Mouse (Mus musculus) cerebellum, postnatal 14 days (tissue): ENCODE measurements around the gene Enah.

Experiments
- DNase-seq, 2 experiments: peaks; one replicate each; pipeline ENCODE4 v3.0.0; 2021; ENCODE audit warnings: mixed read lengths in 2 of 2

Gene Enah

GRCm38 (mm10) chr1:182027426-182027979, 7.7 kb upstream of the Enah start:
- no peak for DNase-seq

- no peak for DNase-seq
Measured at GRCm38 (mm10) chr1:182026821-182027220, 7.0 kb upstream of the Enah start.

DNA sequence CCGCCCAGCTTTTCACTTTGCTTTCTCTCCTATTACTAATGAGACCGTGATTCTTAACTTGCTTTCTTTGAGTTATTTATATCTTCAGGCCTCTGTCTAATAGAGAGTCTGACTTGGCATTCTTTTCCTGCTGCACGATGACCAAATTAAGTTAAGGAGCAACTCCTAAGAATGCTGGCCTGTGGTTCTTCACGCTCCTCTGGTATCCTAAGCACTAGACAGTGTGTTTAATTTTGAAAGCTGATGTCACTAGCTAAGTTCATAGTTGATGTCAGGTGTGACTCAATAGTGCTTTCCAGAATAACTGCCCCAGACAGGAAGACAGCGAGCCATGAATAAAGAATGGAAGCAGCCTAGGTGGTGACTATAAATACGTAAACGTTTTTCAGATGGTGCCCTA, 6.3 kb upstream of the Enah start:
- no peak for DNase-seq

- DNase-seq: no peak
Measured at GRCm38 (mm10) chr1:182021691-182022299, 2.0 kb upstream of the Enah start.

DNA sequence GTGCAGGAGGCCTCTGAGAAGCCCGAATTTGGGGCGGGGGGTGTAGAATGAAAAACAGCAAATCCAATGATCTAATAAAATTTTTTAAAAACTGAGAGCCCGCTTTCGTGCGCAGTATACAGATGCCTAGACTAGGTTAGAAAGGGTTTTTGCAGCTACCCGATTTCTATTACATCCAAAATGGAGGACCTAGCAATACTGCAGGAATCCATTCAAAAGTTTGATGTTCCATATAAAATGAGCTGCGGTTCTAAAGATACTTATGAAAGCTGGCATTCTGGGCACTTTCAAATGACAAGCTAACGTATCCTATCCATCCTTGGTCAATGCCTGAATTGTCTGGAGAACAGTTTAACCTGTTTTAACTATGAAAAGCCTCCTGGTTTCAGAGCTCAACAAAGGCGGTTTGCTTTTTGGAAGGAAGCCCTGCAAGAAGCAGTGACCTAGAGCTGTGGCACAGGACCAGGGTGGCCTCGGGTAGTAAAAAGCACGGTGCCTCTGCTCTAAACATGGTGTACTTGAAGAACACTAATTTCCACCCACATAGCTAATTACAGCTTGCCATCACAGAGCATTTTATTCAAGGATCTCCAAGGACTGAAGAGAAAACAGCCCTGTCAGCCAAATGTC, 1.2 kb upstream of the Enah start:
- DNase-seq: peak; percentile 22 to 36

DNA sequence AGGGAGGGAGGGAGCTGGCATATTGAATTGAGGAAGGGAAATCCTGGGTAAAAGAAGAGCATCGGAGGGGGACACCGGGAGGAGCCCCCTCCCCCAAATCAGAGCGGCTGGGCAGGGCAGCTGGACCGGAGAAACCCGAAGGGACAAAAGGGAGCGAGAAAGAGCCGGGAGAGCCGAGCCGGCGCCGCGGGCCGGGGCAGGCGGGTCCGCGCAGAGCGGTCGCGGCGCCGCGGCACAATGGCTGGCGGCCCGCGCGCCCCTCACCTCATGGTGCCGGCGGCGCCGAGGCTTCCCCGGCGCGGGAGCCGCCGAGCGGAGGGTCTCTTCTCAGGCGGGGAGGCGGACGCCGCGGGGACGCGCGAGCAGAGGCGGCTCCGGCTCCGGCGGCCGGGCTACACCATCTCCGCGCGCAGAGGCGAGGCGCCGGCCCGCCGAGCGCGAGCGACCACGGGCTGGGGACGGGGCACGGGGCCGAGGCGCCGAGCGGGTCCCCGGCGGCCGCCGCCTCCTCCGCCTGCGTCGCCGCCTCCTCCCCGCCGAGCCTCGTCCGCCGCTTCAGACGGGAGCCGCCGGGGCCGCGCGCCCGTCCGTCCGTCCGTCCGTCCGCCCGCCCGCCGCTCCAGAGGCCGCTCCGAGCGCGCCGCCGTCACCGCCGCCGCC, 394 bp downstream of the Enah start:
- DNase-seq: peak; percentile 42 to 59

DNA sequence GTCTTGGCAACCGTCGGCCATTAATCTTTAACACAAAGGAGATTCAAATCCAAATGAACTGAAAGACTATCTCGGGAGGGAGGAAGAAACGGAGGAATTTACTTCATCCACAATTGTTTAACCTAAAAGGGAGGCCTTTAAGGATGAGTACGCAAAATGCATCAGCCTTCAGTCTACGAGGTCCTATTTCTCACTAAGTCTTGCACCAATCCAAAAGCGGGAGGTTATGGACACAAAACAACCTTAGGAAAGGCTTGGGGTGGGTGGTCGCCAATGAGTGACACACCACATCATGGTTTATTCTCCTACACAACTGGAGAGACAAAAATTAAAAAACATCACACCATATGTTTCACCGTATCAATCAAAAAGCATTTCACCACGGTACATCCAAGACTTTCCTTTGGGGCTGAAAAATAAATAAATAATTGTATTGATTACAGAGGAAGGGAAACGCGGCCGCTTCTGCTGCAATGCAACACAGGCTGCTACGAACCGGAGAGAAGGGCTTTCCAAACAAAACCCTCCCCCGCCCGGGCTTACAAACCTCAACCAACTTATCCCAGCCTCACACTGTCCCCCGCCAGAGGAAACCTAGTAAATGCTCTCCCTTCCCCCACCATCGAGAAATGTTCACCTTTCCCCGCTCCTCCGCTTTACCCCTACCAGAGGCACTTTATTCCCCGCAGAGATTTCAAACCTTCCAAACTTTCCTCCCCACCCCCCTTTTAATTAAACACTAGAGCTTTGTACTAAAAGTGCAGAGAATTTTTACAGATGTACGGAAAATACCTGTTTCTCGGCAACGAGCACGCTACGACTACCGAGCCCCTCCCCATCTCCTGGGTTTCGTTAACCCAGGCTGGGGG, 1.2 kb downstream of the Enah start:
- DNase-seq: peak; percentile 65 to 70

GRCm38 (mm10) chr1:182005831-182006230, 14.0 kb downstream of the Enah start:
- no peak for DNase-seq

DNA sequence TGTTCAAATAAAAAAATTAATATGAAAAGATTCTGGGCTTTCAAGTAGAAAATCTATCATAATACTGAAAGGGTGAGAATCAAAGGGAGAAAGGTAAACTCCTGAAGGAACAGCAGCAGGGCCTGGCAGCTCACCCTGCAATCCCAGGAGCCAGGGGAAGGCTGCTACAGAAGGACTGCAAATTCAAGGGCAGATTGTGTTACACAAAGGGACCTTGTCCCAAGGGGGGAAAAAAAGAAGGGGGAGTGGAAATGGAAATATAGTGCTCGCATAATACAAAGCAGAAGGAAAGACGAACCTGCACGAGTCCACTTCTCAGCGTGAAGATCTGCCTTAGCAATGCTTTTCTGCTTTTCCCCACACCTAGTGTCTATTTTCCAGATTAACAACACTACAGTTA, 21.1 kb downstream of the Enah start:
- no peak for DNase-seq

DNA sequence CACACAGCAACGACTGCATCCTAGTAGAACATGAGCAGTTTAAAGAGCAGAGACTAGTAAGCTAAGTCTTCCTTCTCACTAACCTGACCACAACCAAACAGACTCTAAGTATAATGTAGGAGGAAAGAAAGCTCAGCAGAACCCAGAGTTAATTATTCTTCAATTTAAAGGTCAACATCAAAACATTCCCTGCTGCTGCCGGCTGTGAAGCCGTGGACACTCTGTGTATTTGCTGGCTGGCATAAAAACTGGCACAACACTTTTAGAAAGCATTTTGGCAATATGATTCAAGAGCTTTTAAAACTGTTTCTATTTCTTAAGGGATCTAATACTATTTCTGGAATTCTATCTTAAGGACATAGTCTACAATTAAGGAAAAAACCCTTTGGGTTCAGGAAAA, 22.0 kb downstream of the Enah start:
- DNase-seq: no peak

GRCm38 (mm10) chr1:181993597-181993996, 26.2 kb downstream of the Enah start:
- DNase-seq: no peak

DNA sequence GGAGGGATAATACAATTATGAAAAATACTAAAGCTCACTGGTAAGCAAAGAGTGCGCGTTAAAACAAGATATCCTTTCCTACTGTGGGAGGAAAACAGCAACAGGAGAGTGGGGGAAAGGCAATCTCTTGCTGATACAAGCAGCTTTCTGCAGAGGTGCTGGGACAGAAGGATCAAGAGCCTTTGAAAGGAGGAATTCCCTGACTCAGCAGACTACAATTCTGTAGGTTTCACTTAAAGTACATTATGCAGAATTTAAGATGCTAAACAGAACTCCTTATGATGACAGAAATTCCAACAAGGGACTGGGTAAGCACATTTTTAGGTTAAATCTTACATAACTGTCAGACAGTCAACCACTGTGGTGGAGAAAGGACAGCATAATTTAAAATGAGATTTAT, 31.4 kb downstream of the Enah start:
- no peak for DNase-seq

DNA sequence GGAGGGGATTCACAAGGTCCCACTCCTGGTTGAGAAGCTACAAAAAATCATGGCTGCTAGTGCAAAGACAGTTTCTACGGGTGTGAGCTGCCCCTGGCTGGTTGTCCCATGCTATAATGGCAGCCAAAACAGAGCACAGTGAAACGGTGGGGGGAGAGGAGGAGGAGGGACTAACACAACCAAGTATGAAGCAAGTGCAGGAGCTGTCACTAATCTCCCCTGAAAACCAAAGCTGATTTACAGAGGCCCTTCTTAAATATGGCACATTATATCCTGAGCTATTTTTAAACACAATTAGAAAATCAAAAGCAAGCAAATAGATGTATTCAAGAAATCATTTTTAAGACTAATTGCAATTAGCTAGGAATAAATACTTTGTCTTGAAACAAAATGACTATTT, 32.6 kb downstream of the Enah start:
- DNase-seq: no peak

DNA sequence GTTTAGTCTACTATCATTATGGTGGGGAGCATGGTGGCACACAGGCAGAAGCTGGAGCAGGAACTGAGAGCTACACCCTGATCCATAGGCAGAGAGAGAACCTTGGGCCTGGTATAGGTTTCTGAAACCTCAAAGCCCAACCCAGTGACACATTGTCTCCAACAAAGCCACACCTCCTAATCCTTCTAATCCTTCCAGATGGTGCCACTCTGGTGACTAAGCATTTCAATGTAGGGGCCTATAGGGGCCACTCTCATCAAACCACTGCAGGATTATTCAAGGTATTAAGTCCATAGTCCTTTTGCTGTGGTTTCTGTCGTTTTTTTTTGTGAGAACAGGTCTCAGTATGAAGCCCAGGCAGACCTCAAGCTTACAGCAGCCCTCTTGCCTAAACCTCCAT, 33.9 kb downstream of the Enah start:
- no peak for DNase-seq

- DNase-seq: no peak
Measured at GRCm38 (mm10) chr1:181984811-181985210, 35.0 kb downstream of the Enah start.

GRCm38 (mm10) chr1:181980017-181980719, 39.6 kb downstream of the Enah start:
- peak; percentile 13 to 38 for DNase-seq

GRCm38 (mm10) chr1:181975510-181975909, 44.3 kb downstream of the Enah start:
- no peak for DNase-seq

DNA sequence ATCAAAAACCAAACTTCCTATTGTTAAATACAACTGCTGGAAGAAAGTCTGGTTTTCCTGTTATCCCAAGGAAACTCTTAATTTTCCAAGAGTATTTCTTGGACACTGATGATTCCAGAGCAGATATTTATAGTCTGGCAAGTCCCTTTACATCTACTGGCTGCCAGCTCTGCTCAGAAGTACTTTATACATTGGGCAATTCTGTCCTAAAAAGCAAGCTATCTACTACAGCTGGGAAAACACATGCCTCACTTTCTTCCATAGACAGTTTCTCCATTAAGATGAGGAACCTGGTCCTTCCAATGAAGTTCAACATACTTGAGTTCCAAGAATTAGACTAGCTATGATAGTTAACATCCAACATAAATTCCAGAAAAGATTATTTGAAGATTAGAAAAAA, 44.9 kb downstream of the Enah start:
- DNase-seq: no peak

DNA sequence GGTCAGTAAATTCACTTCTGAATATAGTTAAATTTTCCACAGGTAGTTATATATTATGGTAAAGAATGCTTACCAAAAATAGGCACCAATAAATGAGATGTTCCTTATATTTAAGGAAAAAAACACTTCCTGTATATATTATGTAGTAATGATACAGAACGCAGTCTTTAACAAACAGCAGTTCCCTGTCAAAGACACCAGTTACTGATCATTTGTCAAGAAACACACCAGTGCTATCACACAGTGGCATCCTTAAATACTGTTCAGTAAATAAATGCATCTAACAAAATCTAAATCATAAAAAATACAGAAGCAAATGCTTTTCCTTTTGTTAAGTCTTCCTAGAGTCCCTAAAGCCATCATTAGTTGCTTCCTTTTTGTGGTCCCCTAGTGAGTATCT, 54.5 kb downstream of the Enah start:
- DNase-seq: no peak

DNA sequence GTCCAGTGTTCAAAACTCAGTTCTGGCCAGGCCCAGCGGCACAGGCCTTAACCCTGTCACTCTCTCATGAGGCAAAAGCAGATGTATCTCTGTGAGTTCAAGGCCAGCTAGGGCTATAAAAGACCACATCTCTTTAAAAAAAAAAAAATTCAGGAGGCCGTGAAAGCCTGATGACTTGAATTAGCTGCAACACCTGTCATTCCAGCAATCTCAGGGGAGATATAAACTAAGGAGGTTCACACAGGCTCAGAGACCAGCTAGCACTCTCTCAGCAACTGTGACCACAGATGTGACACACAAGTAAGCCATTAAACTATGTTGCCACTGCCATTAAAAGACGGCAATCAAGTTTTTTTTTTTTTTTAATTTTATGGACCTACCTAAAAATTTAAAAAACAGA, 56.0 kb downstream of the Enah start:
- no peak for DNase-seq

- DNase-seq: no peak
Measured at GRCm38 (mm10) chr1:181963351-181963750, 56.4 kb downstream of the Enah start.

DNA sequence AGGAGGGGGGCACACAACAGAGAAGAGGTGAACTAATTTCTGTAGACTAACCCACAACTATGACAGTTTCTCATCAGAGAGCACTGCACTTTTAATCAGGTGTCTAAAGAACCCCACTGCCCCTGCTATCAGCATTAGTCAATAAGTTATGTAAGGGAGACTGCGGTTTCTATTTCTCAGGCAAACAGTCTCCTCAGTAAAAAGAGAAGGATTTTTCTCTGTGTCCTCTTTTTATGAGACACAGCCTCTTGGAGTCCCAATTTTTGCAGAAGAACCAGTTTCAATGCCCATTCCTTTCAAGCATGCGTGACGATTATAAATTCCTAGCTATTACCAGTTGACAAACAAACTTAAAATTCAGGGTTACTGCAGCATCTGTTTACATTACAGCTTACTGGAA, 59.4 kb downstream of the Enah start:
- no peak for DNase-seq

- DNase-seq: no peak
Measured at GRCm38 (mm10) chr1:181958392-181958791, 61.4 kb downstream of the Enah start.
